Comparison of ENCODE assay signal across 8 mouse cellular contexts in genomic region chr9:86451617-86452016, GRCm38 (mm10). TPM values are rescaled to one million over a fixed set of nuclear protein-coding genes. Genes with fewer than 3 reads are reported as not detected.
DNase-seq lines count a peak whose midpoint lies in the region; ATAC-seq lines count a peak whose summit lies in the region.

No protein-coding gene starts in this region.

- no peaks in the 10 kb centered on the region for H3K36me3 ChIP-seq in forebrain, embryonic 13.5 days (ENCODE audit: poor library complexity, severe bottlenecking)
- H3K36me3 ChIP-seq in hindbrain, embryonic 12.5 days = no peaks in the 10 kb centered on the region

- H3K4me1 ChIP-seq in forebrain, embryonic 13.5 days = peaks cover 23% of the 10 kb centered on the region
- 0 out of 2 replicates have a peak, but pooled peaks cover 6% of the 10 kb centered on the region for H3K4me1 ChIP-seq in hindbrain, embryonic 12.5 days

- H3K27ac ChIP-seq in forebrain, embryonic 13.5 days = no peak overlapping the region
- no peak overlapping the region for H3K27ac ChIP-seq in hindbrain, embryonic 12.5 days

- ATAC-seq in cerebellum, adult (ENCODE audit: insufficient number of reproducible peaks, low FRiP score, low TSS enrichment) = peak; percentile 62
- ATAC-seq in forebrain, embryonic 13.5 days = peak; percentile 87
- ATAC-seq in hindbrain, embryonic 12.5 days (ENCODE audit: low FRiP score) = peak; percentile 81

- H3K4me3 ChIP-seq in forebrain, embryonic 13.5 days = peak overlapping the region; percentile 8; the same call in 1 of the 2 replicates
- no peak overlapping the region for H3K4me3 ChIP-seq in hindbrain, embryonic 12.5 days

- DNase-seq in MN1 (ENCODE audit: low spot score) = peak; percentile 74
- DNase-seq in layer of hippocampus, postnatal 36 days = peak; percentile 51 to 55
- peak; percentile 67 for DNase-seq in lung, postnatal 14 days
- DNase-seq in retina, embryonic 14.5 days (ENCODE audit: low spot score) = peak; percentile 82
- peak; percentile 34 to 35 for DNase-seq in urinary bladder, postnatal 36 days (ENCODE audit: low spot score in 2 of 2)

- peak overlapping the region; percentile 51 for H3K4me2 ChIP-seq in forebrain, embryonic 13.5 days
- peak overlapping the region; percentile 43 for H3K4me2 ChIP-seq in hindbrain, embryonic 12.5 days (replicated peaks)

- no peaks in the 10 kb centered on the region for H3K27me3 ChIP-seq in forebrain, embryonic 13.5 days
- no peaks in the 10 kb centered on the region; the same call in 1 of the 2 replicates for H3K27me3 ChIP-seq in hindbrain, embryonic 12.5 days

- H3K9ac ChIP-seq in forebrain, embryonic 13.5 days = no peak overlapping the region
- H3K9ac ChIP-seq in hindbrain, embryonic 12.5 days = no peak overlapping the region

- H3K9me3 ChIP-seq in forebrain, embryonic 13.5 days (replicated peaks) = no peaks in the 10 kb centered on the region
- no peaks in the 10 kb centered on the region for H3K9me3 ChIP-seq in hindbrain, embryonic 12.5 days (replicated peaks)

- WGBS in forebrain, embryonic 13.5 days = under 1% methylated on average over 13 of the region's 13 CpGs
- WGBS in hindbrain, embryonic 12.5 days = under 1% methylated on average over 13 of the region's 13 CpGs

RNA-seq across cellular contexts. Expression of gene Ube2cbp, which starts 13.1 kb away (rescaled TPM):
- 5.2 and 6.0 TPM in 2 replicates for polyA plus RNA-seq in forebrain, embryonic 13.5 days (2015; fragmentation: Nextera tagmentation; extraction: Ambion mirVana)
- polyA plus RNA-seq in hindbrain, embryonic 12.5 days (2016; fragmentation: Nextera tagmentation; extraction: Ambion mirVana) = 6.4 and 8.0 TPM in 2 replicates
- total RNA-seq in layer of hippocampus, postnatal 36 days (2021) = 1 to 10 TPM; 3.7 to 4.7 TPM

RNA-seq across cellular contexts. Expression of gene Dop1a, which starts 15.3 kb away (rescaled TPM):
- polyA plus RNA-seq in forebrain, embryonic 13.5 days (2015; fragmentation: Nextera tagmentation; extraction: Ambion mirVana) = 24.4 and 29.4 TPM in 2 replicates
- polyA plus RNA-seq in hindbrain, embryonic 12.5 days (2016; fragmentation: Nextera tagmentation; extraction: Ambion mirVana) = 23.8 and 24.8 TPM in 2 replicates
- total RNA-seq in layer of hippocampus, postnatal 36 days (2021) = 10 to 100 TPM; 57.1 to 64.0 TPM
